8 mouse cellular contexts compared by ENCODE assay signal in the genomic region with DNA sequence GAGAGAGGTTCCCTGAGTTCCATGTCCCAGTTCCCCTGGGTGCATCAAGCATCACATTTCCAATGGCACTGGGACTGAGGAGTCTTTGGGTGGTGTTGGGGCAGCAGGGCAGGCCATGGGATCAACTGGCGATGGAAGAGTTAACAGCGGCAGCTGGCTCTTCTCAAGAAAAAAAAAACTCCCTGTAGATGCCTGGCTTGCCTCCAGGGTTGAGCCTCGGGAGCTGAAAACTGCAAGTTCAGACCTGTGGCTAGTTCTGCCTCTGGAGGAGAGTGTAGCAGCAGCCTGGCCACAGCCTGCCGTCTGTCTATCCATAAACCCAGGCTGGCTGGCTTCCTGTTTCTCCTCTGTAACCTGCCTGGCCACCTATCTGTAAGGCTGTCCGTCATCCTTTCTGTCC. TPM values are rescaled to one million over a fixed set of nuclear protein-coding genes. Genes with fewer than 3 reads are reported as not detected.
DNase-seq lines count a peak whose midpoint lies in the region; ATAC-seq and TF ChIP-seq lines count a peak whose summit lies in the region.

Gene Ggt5 (plus strand): TSS at position 212 of the 400 bp plus-strand sequence.

- H3K9ac ChIP-seq in forebrain, embryonic 14.5 days (ENCODE audit: low read length): no peak within 1 kb of the TSS
- peak within 1 kb of the TSS; percentile 7; the same call in 1 of the 2 replicates for H3K9ac ChIP-seq in limb, embryonic 11.5 days (ENCODE audit: low read length)

- H3K36me3 ChIP-seq in forebrain, embryonic 14.5 days (ENCODE audit: control insufficient read depth, insufficient read depth, low read length): no peaks in the 10 kb centered on the region
- H3K36me3 ChIP-seq in limb, embryonic 11.5 days (ENCODE audit: control insufficient read depth, insufficient read depth, low read length): no peaks in the 10 kb centered on the region

- no peak for TF ChIP-seq POLR2A in olfactory bulb, adult 2 months (IDR thresholded peaks at IDR 0.05; ENCODE audit: insufficient read depth, low read depth, low read length)

- H3K4me1 ChIP-seq in forebrain, embryonic 14.5 days (ENCODE audit: control insufficient read depth, insufficient read depth, low read length): peaks cover 5% of the 10 kb centered on the region; the same call in 1 of the 2 replicates
- peaks cover 9% of the 10 kb centered on the region for H3K4me1 ChIP-seq in limb, embryonic 11.5 days (ENCODE audit: control insufficient read depth, insufficient read depth, low read length)
- H3K4me1 ChIP-seq in olfactory bulb, adult 2 months (ENCODE audit: control insufficient read depth, insufficient read depth, low read length): peaks cover 6% of the 10 kb centered on the region

- no peak within 1 kb of the TSS; the same call in 1 of the 2 replicates for H3K27ac ChIP-seq in forebrain, embryonic 14.5 days (ENCODE audit: low read depth, low read length)
- H3K27ac ChIP-seq in limb, embryonic 11.5 days (replicated peaks; ENCODE audit: low read depth, low read length): no peak within 1 kb of the TSS
- H3K27ac ChIP-seq in olfactory bulb, adult 2 months (ENCODE audit: insufficient read depth, low read depth, low read length): no peak within 1 kb of the TSS

- no peak within 1 kb of the TSS for H3K4me3 ChIP-seq in forebrain, embryonic 14.5 days (ENCODE audit: low read depth, low read length)
- no peak within 1 kb of the TSS for H3K4me3 ChIP-seq in limb, embryonic 11.5 days (ENCODE audit: low read depth, low read length)
- H3K4me3 ChIP-seq in olfactory bulb, adult 2 months (ENCODE audit: insufficient read depth, low read depth, low read length): 0 out of 2 replicates have a peak within 1 kb of the TSS, but pooled peaks have one; percentile 11

- no peaks in the 10 kb centered on the region for H3K9me3 ChIP-seq in forebrain, embryonic 14.5 days (replicated peaks; ENCODE audit: control insufficient read depth, low read length)
- no peaks in the 10 kb centered on the region for H3K9me3 ChIP-seq in limb, embryonic 11.5 days (ENCODE audit: control insufficient read depth, low read length)

- ATAC-seq in forebrain, embryonic 14.5 days: no peak
- no peak for ATAC-seq in limb, embryonic 11.5 days (ENCODE audit: insufficient number of reproducible peaks, low FRiP score, low TSS enrichment, low read depth)

- DNase-seq in adrenal gland, postnatal 10 days: peak; percentile 59
- DNase-seq in adrenal gland, adult 18-20 months (ENCODE audit: low spot score in 2 of 2): no peak
- peak; percentile 21 for DNase-seq in CD4-positive helper T cell, adult 2 months (ENCODE audit: low read depth, low spot score)
- peak; percentile 61 for DNase-seq in forebrain, embryonic 14.5 days (ENCODE audit: low spot score)
- peak; percentile 77 for DNase-seq in heart, postnatal 4 days
- peak; percentile 64 for DNase-seq in limb, embryonic 11.5 days (ENCODE audit: low spot score)
- DNase-seq in spleen, postnatal 14 days (ENCODE audit: low spot score in 2 of 2): no peak

- no peaks in the 10 kb centered on the region for H3K27me3 ChIP-seq in forebrain, embryonic 14.5 days (replicated peaks; ENCODE audit: control insufficient read depth, insufficient read depth, low read length)
- no peaks in the 10 kb centered on the region for H3K27me3 ChIP-seq in limb, embryonic 11.5 days (ENCODE audit: control insufficient read depth, insufficient read depth, low read length)

- H3K4me2 ChIP-seq in forebrain, embryonic 14.5 days (ENCODE audit: low read length): no peak within 1 kb of the TSS
- no peak within 1 kb of the TSS for H3K4me2 ChIP-seq in limb, embryonic 11.5 days (ENCODE audit: low read depth, severe bottlenecking)

- TF ChIP-seq CTCF in olfactory bulb, adult 2 months (IDR thresholded peaks at IDR 0.05; ENCODE audit: insufficient read depth, low read depth, low read length): no peak

- WGBS in forebrain, embryonic 14.5 days: 32% methylated on average over 5 of the region's 5 CpGs
- WGBS in limb, embryonic 11.5 days: 26% methylated on average over 5 of the region's 5 CpGs
- 28% methylated on average over 5 of the region's 5 CpGs for WGBS in olfactory bulb, adult 2 months

RNA-seq across cellular contexts. Expression of gene Ggt5, which starts in this region (rescaled TPM):
- 1 to 10 TPM; 7.3 to 8.3 TPM for total RNA-seq in adrenal gland, postnatal 10 days (2021)
- total RNA-seq in adrenal gland, adult 18-20 months (2021): 1 to 10 TPM; 3.7 to 5.2 TPM
- polyA plus RNA-seq in forebrain, embryonic 14.5 days (2014; fragmentation: Nextera tagmentation; extraction: Ambion mirVana): 1.8 and 2.1 TPM in 2 replicates
- 1 to 10 TPM; 8.4 to 9.3 TPM for total RNA-seq in heart, postnatal 4 days (2021)
- polyA plus RNA-seq in limb, embryonic 11.5 days (2014; fragmentation: Nextera tagmentation; extraction: Ambion mirVana): 0.41 and 0.75 TPM in 2 replicates
- not detected in 2 replicates for polyA plus RNA-seq in olfactory bulb, adult 2 months (2012; ENCODE audit: insufficient read depth, insufficient read length, low replicate concordance, missing spikeins)

Comparison
In these comparisons a context has a peak if more than half of its experiments do, and no peak if none do; other contexts are left out.
1. DNase-seq: peak in adrenal gland, postnatal 10 days (single experiment), CD4-positive helper T cell, adult 2 months (single experiment), forebrain, embryonic 14.5 days (single experiment) and heart, postnatal 4 days (single experiment); none in adrenal gland, adult 18-20 months (0 of 2) and spleen, postnatal 14 days (0 of 2).
2. Peak in DNase-seq and H3K9ac ChIP-seq in limb, embryonic 11.5 days; RNA of the gene not detected or under 1 TPM.